ENCODE assay signal across 22 mouse cellular contexts in genomic region chrX:42647131-42647530, GRCm38 (mm10).
DNase-seq lines count a peak whose midpoint lies in the region; ATAC-seq and TF ChIP-seq lines count a peak whose summit lies in the region.
"Had no signal": no experiment of that assay in that cellular context is flagged by ENCODE, and none has a peak within 500 bp of the region (broad histone marks: within the 10 kb centered on the region; RNA-seq: fewer than 3 reads in every experiment).

No protein-coding gene starts in this region.

- 53% methylated on average over 3 of the region's 3 CpGs for WGBS in forebrain, embryonic 14.5 days
- WGBS in forebrain, embryonic 12.5 days: 47% methylated on average over 3 of the region's 3 CpGs

- no peak overlapping the region for H3K27ac ChIP-seq in forebrain, embryonic 14.5 days (ENCODE audit: low read depth, low read length)
- no peak overlapping the region for H3K27ac ChIP-seq in forebrain, embryonic 12.5 days
- H3K27ac ChIP-seq: embryonic facial prominence, embryonic 12.5 days; embryonic facial prominence, embryonic 15.5 days; forebrain, embryonic 10.5 days; forebrain, embryonic 15.5 days had no signal

- H3K4me3 ChIP-seq in forebrain, embryonic 14.5 days (ENCODE audit: low read depth, low read length): no peak overlapping the region
- H3K4me3 ChIP-seq in forebrain, embryonic 12.5 days (replicated peaks): no peak overlapping the region
- H3K4me3 ChIP-seq: embryonic facial prominence, embryonic 12.5 days; embryonic facial prominence, embryonic 15.5 days; erythroblast, embryonic 14.5 days; forebrain, embryonic 10.5 days; forebrain, embryonic 15.5 days had no signal

- TF ChIP-seq CTCF in brain, embryonic 14.5 days (IDR thresholded peaks at IDR 0.05; ENCODE audit: borderline replicate concordance, extremely low read depth, insufficient read depth, insufficient read length): no peak

- H3K9ac ChIP-seq in forebrain, embryonic 14.5 days (ENCODE audit: low read length): no peak overlapping the region
- no peak overlapping the region for H3K9ac ChIP-seq in forebrain, embryonic 12.5 days
- H3K9ac ChIP-seq: embryonic facial prominence, embryonic 12.5 days; embryonic facial prominence, embryonic 15.5 days; forebrain, embryonic 15.5 days had no signal

- H3K27me3 ChIP-seq in forebrain, embryonic 14.5 days (replicated peaks; ENCODE audit: control insufficient read depth, insufficient read depth, low read length): no peaks in the 10 kb centered on the region
- H3K27me3 ChIP-seq in forebrain, embryonic 12.5 days: no peaks in the 10 kb centered on the region
- H3K27me3 ChIP-seq: embryonic facial prominence, embryonic 12.5 days; embryonic facial prominence, embryonic 15.5 days; forebrain, embryonic 15.5 days had no signal

- H3K4me1 ChIP-seq in forebrain, embryonic 14.5 days (ENCODE audit: control insufficient read depth, insufficient read depth, low read length): no peaks in the 10 kb centered on the region
- no peaks in the 10 kb centered on the region for H3K4me1 ChIP-seq in forebrain, embryonic 12.5 days
- H3K4me1 ChIP-seq: embryonic facial prominence, embryonic 12.5 days; embryonic facial prominence, embryonic 15.5 days; forebrain, embryonic 10.5 days; forebrain, embryonic 15.5 days had no signal

- peak; percentile 8 for DNase-seq in forebrain, embryonic 14.5 days (ENCODE audit: low spot score)
- peak; percentile 60 for DNase-seq in Muller cell, postnatal 12 days (ENCODE audit: inconsistent ontology term)
- DNase-seq in brain, embryonic 14.5 days (ENCODE audit: low read depth): peak; percentile 9
- DNase-seq in retina, embryonic 14.5 days (ENCODE audit: low spot score): peak; percentile 53
- DNase-seq in right cerebral cortex, postnatal 36 days (ENCODE audit: low spot score in 2 of 2): no peak
- no peak for DNase-seq in left cerebral cortex, adult 11 months (ENCODE audit: low spot score)
- no peak for DNase-seq in T-cell, adult 2 months (ENCODE audit: low spot score)
- DNase-seq: adrenal gland, adult 2 months; adrenal gland, postnatal 10 days; adrenal gland, postnatal 25 days; cerebellum, adult 11-12 months; cerebellum, adult 2 months; cerebellum, adult 9-10 months; cerebellum, postnatal 10 days; cerebellum, postnatal 25 days had no signal

- H3K36me3 ChIP-seq in forebrain, embryonic 14.5 days (ENCODE audit: control insufficient read depth, insufficient read depth, low read length): no peaks in the 10 kb centered on the region
- H3K36me3 ChIP-seq in forebrain, embryonic 12.5 days (replicated peaks): no peaks in the 10 kb centered on the region
- H3K36me3 ChIP-seq: embryonic facial prominence, embryonic 12.5 days; embryonic facial prominence, embryonic 15.5 days; forebrain, embryonic 10.5 days; forebrain, embryonic 15.5 days had no signal

- no peak for TF ChIP-seq POLR2A in brain, embryonic 14.5 days (IDR thresholded peaks at IDR 0.05; ENCODE audit: borderline replicate concordance, extremely low read depth, insufficient read depth, insufficient read length, poor library complexity, severe bottlenecking)

- no peak overlapping the region for H3K4me2 ChIP-seq in forebrain, embryonic 14.5 days (ENCODE audit: low read length)
- H3K4me2 ChIP-seq in forebrain, embryonic 12.5 days: no peak overlapping the region
- H3K4me2 ChIP-seq: embryonic facial prominence, embryonic 12.5 days; embryonic facial prominence, embryonic 15.5 days; forebrain, embryonic 15.5 days had no signal

- no peak for ATAC-seq in forebrain, embryonic 14.5 days
- no peak for ATAC-seq in forebrain, embryonic 12.5 days (ENCODE audit: low FRiP score)
- ATAC-seq: forebrain, embryonic 15.5 days; Patski had no signal

- H3K9me3 ChIP-seq in forebrain, embryonic 14.5 days (replicated peaks; ENCODE audit: control insufficient read depth, low read length): no peaks in the 10 kb centered on the region
- H3K9me3 ChIP-seq in forebrain, embryonic 12.5 days: no peaks in the 10 kb centered on the region
- H3K9me3 ChIP-seq: embryonic facial prominence, embryonic 12.5 days; embryonic facial prominence, embryonic 15.5 days; forebrain, embryonic 10.5 days; forebrain, embryonic 15.5 days had no signal

Comparison
In these comparisons a context has a peak if more than half of its experiments do, and no peak if none do; other contexts are left out.
1. DNase-seq: peak in forebrain, embryonic 14.5 days (single experiment), Muller cell, postnatal 12 days (single experiment), brain, embryonic 14.5 days (single experiment) and retina, embryonic 14.5 days (single experiment); none in right cerebral cortex, postnatal 36 days (0 of 2), left cerebral cortex, adult 11 months (single experiment) and T-cell, adult 2 months (single experiment).